Mouse (Mus musculus) lung, postnatal 0 days (tissue): ENCODE results near the gene Morn4.

Experiments
- CTCF ChIP-seq: IDR thresholded peaks from 2 replicates; pipeline ENCODE4 v1.5.1; 2016; ENCODE audit warnings: antibody characterized with exemption, mild to moderate bottlenecking
- EP300 ChIP-seq: IDR thresholded peaks from 2 replicates; pipeline ENCODE4 v1.6.1; 2016; ENCODE audit warnings: antibody characterized with exemption, mild to moderate bottlenecking, control low read depth

DNA sequence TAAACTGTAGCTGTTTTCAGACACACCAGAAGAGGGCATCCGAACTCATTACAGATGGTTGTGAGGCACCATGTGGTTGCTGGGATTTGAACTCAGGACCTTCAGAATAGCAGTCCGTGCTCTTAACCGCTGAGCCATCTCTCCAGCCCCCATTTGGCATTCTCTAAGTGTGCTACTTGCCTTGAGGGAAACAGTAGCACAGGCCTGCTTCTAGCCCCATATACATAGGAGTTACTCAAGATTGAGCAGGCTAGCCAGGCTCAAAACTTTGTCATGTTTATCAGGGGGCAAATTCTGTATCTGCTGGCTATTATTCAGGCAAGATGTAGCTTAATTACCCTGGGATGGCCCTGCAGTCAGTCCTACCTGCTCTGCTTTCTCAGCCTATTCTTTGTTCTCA is 34.8 kb downstream of the Morn4 start:
- no peak for TF ChIP-seq CTCF
- TF ChIP-seq EP300: no peak
